Mouse (Mus musculus) thymus, postnatal 0 days (tissue): Measurements from ENCODE around the gene Pnck. TPM values are rescaled to one million over a fixed set of nuclear protein-coding genes. Genes with fewer than 3 reads are reported as not detected.
A peak's percentile ranks its signal among the peaks of the same experiment; 100 is the strongest.

Source experiments
- DNase-seq: peaks from one replicate; pipeline ENCODE4 v3.0.0-alpha.2; 2015; ENCODE audit warnings: low spot score
- polyA plus RNA-seq: library from polyadenylated mRNA; unstranded; fragments of >200 nt; fragmentation: Nextera tagmentation; extraction: Ambion mirVana; gene quantifications from 2 replicates; pipeline ENCODE4 v1.2.1, GENCODE M21; 2015

The Pnck gene
- polyA plus RNA-seq: 5.4 and 6.4 TPM in 2 replicates

DNA sequence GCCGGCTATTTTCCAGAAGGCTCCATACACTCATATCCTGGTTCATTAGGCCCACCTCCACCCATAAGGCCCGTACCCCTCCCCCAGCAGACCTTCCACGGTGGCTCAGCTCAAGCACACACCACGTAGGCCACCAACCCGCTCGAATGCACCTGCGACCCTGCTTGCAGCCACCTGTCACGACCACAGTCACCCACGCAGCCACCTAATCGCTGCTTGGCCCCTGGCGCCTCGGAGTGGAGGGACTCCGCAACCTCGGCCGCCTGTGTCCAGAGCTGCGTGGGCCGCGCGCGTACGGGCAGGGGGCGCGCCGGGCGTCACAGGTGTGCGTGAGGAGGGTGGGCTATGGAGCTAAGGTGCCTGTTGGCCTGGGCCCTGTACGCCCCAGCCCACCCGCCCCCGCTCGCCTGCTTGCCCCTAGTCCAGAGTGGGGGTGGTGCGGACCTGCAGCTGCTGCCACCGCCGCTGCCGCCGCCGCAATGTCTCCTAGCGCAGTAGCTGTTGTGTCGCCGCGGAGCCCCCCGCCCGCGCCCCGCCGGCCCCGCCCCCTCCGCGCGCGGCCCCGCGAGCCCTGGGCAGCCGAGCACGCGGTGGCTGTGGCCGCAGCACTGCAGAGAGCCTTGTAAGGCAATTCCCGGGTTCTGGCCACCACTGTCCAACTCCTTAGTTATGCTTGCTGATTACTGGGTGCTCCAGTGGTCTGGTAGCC is at the start of gene Pnck:
Gene Pnck, minus strand, starts transcription at position 543 of the 709 bp plus-strand sequence.
- DNase-seq: peak; percentile 7

DNA sequence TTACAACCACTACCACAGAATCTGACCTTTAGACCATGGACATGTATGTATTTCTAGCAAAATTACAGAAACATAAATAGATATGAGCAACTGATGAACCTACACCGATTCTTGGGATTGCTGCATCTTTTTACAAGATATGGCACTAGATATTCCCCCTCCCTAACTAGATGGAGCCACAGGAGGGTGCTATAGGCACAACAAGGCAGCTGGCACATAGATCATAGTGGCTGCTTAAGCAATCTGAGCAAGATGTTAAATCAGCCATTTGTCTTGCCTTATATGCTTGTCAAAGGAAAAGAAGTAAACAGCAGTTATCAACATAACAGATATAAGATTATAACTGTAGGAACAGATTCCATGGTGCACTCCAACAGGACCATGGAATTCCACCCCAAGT is 40.6 kb upstream of the Pnck start:
- DNase-seq: no peak

DNA sequence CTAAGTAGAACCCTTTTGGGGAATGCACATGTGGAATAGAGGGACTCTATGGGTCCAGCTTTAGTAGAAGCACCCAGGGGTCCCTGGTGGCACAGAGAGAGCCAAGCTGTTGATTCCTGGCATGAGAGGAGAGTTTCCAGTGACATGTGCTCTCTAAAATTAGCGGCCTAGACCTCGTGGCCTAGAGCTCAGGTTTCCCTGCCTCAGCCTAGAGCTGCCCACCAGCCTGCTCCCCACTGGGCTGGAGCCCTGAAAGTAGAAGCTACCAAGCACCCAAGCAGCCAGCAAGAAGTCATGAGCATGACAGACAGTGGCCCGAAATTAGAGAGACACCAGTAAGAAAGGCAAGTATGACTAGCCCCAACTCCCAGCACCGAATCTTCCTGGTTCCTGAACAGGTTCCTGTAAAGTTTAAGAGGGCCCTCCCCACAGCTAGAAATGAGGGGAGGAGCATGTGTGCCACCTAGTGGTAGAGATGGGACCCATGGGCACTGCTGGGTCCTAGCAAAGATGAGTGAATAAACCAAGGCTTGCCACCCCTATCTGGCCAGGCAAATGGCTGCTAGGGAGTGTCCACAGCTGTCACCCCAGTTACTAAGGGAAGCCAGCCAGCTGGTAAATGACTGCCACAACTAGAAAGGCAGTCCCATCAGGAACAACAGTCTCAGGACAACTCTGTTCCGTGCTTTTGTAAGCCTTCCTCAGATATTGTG is 31.2 kb upstream of the Pnck start:
- DNase-seq: peak; percentile 47

DNA sequence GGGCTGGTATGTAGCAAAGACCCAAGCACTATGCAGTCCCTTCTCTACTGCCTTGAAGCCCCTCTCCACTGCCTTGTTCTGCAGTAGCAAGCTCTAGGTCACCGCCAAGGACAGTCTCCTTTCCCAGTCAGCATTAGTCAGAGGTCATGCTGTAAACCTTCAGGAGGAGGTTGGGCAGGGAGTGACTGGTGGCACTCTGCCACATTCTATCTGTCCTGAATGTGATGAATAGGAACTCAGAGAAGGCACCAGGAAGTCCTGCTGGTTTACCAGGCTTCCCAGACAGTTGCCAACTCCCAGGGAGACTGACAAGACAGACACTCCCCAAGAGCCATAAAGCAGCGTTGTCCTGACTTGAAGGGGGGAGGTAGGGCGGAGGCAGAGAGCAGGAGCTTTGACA is 25.7 kb upstream of the Pnck start:
- DNase-seq: no peak

DNA sequence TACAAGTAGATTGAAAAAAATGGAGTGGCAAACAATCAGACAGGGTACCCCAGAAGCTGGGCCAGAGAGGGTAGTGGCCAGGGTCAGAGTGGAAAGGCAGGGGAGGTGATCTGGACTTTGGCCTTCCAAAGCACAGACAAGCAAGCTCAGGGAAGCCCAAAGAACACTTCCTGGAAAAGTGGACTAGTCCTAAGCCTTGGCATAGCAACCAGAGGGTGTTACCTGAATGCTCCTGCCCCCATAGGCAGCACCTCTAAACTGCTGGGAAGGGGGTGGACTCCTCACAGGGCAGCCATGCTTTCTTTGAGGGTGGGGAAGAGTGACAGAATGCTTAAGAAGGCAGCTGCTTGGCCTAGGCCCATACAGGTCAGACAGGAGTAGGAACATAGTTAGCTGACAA is 25.1 kb upstream of the Pnck start:
- DNase-seq: no peak

DNA sequence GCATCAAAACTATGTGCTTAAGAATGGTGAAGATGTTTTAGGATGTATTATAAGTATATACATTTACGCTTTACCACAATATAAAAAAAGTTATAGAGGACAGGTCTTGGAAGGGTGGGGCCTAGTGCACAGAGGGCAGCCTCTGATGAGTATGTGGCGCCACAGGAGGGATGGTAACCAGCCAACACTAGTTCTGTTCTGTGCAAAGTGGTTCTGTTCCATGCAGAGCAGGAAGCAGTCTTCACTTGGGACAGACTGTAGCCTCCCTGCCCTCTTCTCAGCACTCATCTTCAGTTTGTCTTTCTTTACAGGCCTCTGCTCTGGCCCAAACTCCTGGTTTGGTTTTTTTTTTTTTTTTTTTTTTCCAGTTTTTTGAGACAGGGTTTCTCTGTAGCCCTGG is 24.2 kb upstream of the Pnck start:
- no peak for DNase-seq

DNA sequence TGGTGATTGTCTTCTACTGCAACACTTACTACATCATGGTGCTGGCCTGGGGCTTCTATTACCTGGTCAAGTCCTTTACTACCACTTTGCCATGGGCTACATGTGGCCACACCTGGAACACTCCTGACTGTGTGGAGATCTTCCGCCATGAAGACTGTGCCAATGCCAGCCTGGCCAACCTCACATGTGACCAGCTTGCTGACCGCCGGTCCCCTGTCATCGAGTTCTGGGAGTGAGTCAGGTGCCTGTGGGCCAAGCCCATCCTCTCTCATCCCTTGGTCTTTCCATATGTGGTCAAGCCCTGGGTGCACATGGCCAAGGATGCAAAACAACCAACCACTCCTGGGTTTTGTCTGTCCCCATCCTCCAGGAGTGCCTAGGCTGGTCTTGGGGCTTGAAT is 16.8 kb upstream of the Pnck start:
- DNase-seq: no peak

DNA sequence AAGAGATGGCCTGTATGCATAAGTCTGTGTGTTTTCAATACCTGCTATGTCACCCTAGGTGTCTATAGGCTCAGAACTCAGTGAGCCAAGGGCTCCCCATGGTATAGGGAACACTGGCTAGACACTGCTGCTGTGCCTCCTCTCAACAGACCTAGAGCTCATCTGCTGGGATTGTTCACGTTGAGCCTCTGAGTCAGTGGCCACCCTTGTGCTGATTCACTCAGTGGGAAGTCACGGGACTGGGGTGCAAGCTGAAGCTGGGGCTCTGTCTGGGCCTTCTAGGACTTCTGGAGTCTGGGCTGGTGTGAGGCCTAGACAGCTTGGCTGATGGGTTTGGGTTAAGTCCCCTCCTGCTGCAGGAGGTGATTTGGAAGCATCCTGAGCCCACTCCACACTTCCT is 15.3 kb upstream of the Pnck start:
- DNase-seq: no peak

DNA sequence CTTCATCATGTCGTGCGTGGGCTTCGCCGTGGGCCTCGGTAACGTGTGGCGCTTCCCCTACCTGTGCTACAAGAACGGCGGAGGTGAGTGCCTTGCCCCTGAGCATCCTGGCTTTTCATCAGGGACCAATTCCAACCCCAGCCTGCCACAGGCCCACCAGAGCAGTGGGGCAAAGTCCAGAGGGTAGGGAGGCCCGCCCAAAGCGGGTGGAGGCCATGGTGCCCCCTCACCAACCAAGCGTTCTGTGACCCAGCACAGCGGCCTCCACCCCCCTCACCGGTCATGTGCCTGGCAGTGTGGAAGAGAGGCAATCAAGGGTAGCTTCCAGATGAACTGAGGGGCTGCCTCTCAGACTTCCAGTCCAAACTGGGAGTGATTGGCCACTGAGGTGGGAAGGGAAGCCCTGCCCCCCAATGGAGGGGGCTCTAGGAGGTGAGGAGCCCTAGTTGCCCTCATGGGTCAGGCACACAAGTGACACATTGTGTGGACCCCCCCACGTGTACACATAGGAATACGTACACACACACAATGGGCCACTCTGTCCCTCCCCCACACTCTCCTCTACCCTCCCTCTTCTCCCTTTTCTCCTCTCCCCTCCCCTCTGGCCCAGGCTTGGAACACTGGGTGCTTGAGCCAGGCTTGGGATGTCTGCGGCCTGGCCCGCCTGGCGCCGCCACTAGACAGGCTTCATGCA is 14.2 kb upstream of the Pnck start:
- no peak for DNase-seq

DNA sequence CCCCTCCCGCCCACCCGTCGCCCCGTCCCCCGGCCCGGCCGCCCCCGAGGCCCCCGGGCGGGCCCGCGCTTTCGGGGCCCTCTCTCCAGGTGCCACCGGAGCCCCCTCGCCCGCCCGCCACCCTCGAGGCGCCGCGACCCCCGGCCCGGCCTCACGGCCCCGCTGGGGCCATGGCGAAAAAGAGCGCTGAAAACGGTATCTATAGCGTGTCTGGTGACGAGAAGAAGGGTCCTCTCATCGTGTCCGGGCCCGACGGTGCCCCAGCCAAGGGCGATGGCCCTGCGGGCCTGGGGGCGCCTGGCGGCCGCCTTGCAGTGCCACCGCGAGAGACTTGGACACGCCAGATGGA is 13.7 kb upstream of the Pnck start:
- no peak for DNase-seq

DNA sequence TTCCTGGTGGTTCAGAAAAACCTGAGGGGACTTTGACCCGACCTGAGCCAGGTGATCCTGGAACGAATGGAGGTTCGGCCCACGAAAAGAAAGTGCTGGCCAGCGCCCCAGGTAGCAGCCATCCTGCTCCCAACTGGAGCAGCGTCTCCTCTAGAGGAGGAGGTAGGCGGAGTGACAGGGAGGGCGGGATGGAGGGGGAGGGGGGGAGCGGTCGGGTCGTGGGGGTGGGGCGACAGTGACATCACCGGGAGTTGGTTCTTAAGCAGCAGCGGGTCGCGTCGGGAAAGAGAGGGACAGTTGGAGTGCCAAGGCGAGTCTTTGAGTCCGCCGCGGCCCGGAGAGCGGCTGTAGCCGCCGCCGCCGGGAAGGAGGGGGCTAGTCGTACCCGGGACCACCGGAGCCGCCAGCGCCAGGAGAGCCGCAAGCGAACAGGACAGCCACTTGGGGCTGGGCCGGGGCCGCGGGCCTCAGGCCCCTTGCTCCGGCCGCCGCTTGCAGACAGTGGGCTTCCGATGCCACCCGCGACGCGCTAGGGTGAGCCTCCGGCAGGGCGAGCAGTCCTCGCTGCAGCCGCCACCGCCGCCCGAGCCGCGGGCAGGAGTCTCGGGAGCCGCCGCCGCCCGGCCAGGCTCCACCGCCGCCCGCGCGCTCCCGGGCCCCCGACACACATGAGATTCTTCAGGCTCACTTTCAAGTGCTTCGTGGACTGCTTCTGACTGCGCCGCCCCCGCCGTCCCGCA is 13.1 kb upstream of the Pnck start, which contains the start of gene Slc6a8:
Gene Slc6a8, plus strand, starts transcription at position 272 of the 740 bp plus-strand sequence.
- peak; percentile 6 for DNase-seq

DNA sequence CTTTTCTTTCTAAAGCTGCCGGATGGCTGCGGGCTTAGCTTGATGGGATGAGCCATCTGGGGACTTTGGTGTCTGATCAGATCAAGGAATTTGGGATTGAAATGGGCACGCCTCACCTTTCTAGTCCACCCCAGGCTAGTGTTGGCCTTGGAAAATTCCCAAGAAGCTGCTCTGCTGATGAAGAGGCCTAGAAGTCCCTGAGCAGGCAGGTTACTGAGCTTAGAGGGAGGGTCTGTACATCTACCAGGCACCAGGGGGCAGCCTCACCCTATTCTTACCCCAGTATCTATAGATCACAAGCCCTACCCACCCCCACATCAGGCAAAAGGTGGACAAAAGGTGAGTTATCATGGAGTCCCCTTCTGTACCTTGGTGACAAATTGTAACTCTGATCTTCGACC is 12.1 kb upstream of the Pnck start:
- DNase-seq: peak; percentile 61

DNA sequence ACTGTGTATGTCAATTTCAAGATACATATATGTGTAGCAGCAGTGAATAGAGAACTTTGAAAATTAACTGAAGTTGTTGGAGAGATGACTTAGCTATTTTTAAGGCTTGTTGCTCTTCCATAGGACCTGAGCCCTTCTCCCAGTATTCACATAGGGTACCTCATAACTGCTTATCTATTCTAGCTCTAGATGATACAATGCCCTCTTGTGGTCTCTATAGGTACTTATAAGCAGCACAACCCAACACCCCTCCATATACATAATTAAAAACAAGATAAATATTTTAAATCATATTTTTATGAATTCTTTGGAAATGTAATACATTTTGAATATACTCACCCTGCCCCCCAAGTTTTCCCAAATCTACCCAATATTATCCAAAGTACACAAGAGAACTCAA is 3.2 kb upstream of the Pnck start:
- DNase-seq: peak; percentile 27

DNA sequence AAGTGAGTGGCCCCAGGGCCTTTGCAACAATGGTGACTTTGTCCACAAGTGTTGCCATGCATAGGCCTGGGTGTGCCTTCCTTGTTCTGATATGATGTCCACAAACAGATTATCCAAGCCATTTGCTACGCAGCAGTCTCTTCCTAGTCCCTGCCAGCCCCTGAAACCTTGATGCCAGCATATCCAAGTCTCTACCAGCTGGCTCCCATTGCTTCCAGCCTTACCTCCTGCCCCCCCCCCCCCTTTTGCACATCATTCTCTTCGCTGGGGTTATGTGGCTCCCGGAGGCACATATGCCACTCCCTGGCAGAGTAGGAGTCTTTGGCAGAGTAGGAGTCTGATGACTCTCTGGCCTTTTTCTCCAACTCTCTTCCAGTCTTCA is 358 bp upstream of the Pnck start:
- DNase-seq: no peak

DNA sequence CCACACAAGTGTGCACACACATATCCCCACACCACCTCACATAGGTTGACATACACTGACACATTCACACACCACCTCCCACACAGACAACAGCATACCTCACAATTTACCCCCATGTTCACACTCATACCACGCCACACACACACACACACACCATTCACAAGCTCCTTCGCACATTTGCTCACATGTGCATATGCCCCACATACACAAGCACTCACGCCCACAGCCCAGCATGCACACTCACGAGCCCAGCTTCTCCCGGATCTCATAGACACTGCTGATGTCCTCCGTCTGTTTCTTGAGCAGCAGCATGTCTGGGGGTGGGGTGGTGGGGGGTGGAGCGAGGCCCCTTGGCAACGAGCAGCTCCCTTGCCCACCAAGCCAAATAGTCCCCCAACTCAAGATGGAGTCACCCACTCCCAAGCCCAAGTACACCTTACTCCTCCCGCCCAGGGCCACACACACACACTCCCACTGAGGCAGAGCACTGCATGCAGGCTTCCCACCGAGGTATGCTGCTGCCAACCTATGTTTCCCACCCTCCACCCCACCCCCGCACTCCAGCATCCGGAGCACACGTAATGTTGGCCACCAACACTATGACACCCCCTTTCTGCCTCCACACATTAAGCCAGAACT is 862 bp downstream of the Pnck start:
- DNase-seq: peak; percentile 7

DNA sequence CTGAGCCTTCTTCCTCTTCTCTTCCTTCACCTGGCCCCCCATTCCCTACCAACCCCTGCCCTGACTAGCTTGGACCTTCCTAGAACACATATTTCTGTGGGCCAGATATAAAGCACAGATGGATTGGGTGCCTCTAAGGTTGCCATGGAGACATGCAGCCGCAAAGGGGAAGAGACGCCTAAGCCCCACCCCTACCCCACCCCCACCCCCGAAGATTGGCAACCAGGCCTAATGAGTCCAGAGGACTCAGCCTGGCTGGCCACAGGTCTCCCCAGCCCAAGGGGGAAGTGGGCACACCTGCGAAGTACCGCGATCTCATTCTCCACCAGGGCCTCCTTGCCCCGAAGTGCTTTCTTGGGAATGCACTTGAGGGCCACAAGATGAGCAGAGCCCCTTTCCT is 1.5 kb downstream of the Pnck start:
- DNase-seq: no peak

DNA sequence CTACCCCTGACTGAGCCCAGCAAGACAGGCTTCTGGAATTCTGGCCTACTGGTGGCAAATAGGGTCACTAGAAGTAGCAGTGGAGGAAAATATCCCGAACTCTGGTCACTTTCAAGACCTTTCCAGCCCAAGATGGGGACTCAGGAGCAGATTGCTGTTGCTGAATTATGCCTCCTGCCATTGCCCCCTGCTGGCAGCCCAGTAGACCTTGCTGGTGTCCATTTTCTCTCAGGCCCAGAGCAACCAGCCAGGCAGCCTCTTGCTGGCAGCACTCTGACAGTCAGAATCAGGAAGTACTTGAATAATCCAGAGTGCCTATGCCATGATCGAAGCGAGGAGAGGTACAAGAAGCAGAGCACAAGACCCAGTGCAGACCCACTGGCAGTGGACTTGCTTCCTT is 4.4 kb downstream of the Pnck start:
- DNase-seq: peak; percentile 47

DNA sequence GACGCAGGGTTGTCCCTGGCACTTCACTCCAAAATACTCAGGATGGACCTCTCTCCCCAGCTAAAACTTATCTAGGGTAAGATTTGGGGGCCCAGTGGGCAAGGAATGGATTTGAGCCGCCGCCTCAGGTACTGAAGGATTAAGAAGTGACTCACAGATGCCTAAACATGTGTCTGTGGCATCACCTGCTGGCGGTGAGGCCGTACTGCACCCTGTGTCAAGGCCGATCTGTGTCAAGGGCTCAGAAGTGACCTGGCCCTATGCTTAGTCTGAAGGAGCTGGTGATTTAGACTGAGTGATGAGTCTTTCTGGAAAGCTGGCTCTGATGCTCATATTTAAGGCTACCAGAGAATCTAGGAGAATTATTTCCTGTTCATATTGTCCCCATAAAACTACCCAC is 5.7 kb downstream of the Pnck start:
- peak; percentile 70 for DNase-seq

DNA sequence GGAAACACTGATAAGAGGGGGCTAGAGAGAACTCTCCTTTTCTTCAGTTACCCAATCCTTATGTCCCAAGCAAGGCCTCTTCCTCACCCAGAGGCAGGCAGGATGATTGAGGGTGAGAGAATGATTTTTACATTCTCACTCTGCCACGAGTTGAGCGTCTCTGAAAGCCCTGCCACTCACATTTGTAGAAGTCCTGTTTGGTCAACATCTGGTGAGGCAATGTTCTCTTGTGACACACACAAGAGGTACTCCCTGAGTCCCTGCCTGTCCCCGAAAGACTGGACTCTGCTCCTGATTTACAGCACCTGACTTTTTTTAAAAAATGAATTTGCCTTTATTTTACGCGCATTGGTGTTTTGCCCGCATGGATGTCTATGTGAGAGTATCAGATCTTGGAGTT is 6.5 kb downstream of the Pnck start:
- DNase-seq: no peak

DNA sequence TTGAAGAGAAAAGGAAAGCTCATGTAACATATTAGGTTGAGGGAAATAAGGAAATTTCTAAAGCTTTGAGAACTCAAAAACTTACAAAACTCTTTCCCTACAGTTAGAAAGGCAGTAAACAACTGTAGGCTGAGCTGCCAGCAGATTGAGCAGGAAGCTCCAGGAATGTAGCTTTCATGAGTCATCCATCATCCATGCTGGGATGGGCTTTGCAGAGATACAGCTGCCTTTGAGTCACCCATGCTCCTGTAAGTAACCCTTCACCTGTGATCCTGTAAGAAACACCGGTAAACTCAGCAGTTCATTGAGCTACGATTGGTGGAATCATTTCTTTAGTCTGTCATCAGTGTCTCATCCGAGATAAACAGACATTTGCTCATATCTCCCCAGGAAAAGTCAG is 9.0 kb downstream of the Pnck start:
- no peak for DNase-seq

DNA sequence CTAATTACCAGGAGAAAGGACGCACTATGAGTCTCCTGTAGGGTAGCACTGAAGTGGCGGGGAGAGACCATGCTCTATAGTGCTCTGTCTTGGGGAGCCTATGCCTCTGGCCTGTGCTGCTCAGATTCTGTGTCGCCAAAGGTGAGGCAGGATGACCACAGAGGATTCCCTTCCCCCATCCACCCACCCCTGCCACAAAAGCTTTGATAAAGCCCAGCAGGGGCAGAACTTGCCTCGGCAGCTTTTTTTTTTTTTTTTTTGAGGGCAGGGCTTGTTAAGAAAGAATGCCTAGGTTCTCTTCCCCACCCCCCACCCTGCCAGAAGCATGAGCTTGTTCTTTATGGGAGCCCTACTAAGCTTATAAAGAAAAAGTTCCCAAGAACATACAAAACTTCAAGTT is 14.8 kb downstream of the Pnck start:
- DNase-seq: no peak
